Mouse (Mus musculus): Measurements from ENCODE around the gene Gm10282. TPM values are rescaled to one million over a fixed set of nuclear protein-coding genes. Genes with fewer than 3 reads are reported as not detected.

The Gm10282 gene
- polyA plus RNA-seq, 1 experiment from 2014 or later = 16.5 TPM

DNA sequence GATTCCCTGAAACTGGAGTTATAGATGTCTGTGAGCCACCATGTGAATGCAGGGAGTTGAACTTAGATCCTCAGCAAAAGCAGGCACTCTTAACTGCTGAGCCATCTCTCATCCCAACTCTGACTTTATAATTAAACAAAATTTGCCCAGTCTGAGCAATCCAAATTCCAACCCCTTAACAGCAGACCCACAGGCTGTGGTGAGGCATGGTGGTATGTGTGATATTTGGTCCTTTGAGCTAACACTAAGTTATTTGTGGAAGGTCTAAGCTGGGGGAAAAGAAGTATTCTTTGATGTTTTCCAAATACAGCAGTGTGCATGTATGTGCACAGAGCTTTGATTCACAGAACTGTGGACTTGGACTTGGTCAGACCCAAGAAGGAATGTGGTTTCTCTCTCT is 16.0 kb downstream of the Gm10282 start:
- no peaks in the 10 kb centered on the region for H3K4me1 ChIP-seq (replicated peaks; ENCODE audit: control insufficient read depth, insufficient read depth, low read length)
- ATAC-seq = no peak
- no peak overlapping the region for H3K27ac ChIP-seq (ENCODE audit: low read length)

GRCm38 (mm10) chr8:72285285-72285684 is 19.8 kb downstream of the Gm10282 start:
- H3K36me3 ChIP-seq (ENCODE audit: control insufficient read depth, insufficient read depth) = no peaks in the 10 kb centered on the region
- H3K27me3 ChIP-seq (replicated peaks; ENCODE audit: control insufficient read depth, insufficient read depth, low read length) = 0 out of 2 replicates have a peak, but pooled peaks cover 2% of the 10 kb centered on the region
- H3K4me3 ChIP-seq (replicated peaks; ENCODE audit: low read length) = no peak overlapping the region
- no peak overlapping the region for H3K27ac ChIP-seq (ENCODE audit: low read length)
- no peak overlapping the region for H3K4me2 ChIP-seq (ENCODE audit: low read length)
- ATAC-seq = no peak
- H3K9me3 ChIP-seq (ENCODE audit: control insufficient read depth, low read length) = no peaks in the 10 kb centered on the region
- WGBS = 67% methylated on average over 4 of the region's 4 CpGs
- H3K9ac ChIP-seq (replicated peaks; ENCODE audit: low read depth, low read length) = no peak overlapping the region
- no peaks in the 10 kb centered on the region for H3K4me1 ChIP-seq (replicated peaks; ENCODE audit: control insufficient read depth, insufficient read depth, low read length)

More for the DNA sequence above, 16.0 kb downstream of the Gm10282 start:
- no peak overlapping the region for H3K4me2 ChIP-seq (ENCODE audit: low read length)
- 0 out of 2 replicates have a peak, but pooled peaks cover 2% of the 10 kb centered on the region for H3K27me3 ChIP-seq (replicated peaks; ENCODE audit: control insufficient read depth, insufficient read depth, low read length)
- no peaks in the 10 kb centered on the region for H3K9me3 ChIP-seq (ENCODE audit: control insufficient read depth, low read length)
- H3K9ac ChIP-seq (replicated peaks; ENCODE audit: low read depth, low read length) = no peak overlapping the region
- H3K36me3 ChIP-seq (ENCODE audit: control insufficient read depth, insufficient read depth) = no peaks in the 10 kb centered on the region
- H3K4me3 ChIP-seq (replicated peaks; ENCODE audit: low read length) = no peak overlapping the region

- H3K27me3 ChIP-seq (replicated peaks; ENCODE audit: control insufficient read depth, insufficient read depth, low read length) = 0 out of 2 replicates have a peak, but pooled peaks cover 2% of the 10 kb centered on the region
- no peak overlapping the region for H3K27ac ChIP-seq (ENCODE audit: low read length)
- no peak overlapping the region for H3K4me2 ChIP-seq (ENCODE audit: low read length)
- H3K4me1 ChIP-seq (replicated peaks; ENCODE audit: control insufficient read depth, insufficient read depth, low read length) = no peaks in the 10 kb centered on the region
- H3K9me3 ChIP-seq (ENCODE audit: control insufficient read depth, low read length) = no peaks in the 10 kb centered on the region
- no peak for ATAC-seq
- no peak overlapping the region for H3K4me3 ChIP-seq (replicated peaks; ENCODE audit: low read length)
- no peak overlapping the region for H3K9ac ChIP-seq (replicated peaks; ENCODE audit: low read depth, low read length)
- WGBS = 37% methylated on average over 3 of the region's 3 CpGs
- H3K36me3 ChIP-seq (ENCODE audit: control insufficient read depth, insufficient read depth) = no peaks in the 10 kb centered on the region
Measured at GRCm38 (mm10) chr8:72281634-72282033, 23.4 kb downstream of the Gm10282 start.

GRCm38 (mm10) chr8:72279151-72279550 is 25.9 kb downstream of the Gm10282 start:
- no peaks in the 10 kb centered on the region for H3K27me3 ChIP-seq (replicated peaks; ENCODE audit: control insufficient read depth, insufficient read depth, low read length)
- no peak for ATAC-seq
- no peaks in the 10 kb centered on the region for H3K4me1 ChIP-seq (replicated peaks; ENCODE audit: control insufficient read depth, insufficient read depth, low read length)
- no peaks in the 10 kb centered on the region for H3K9me3 ChIP-seq (ENCODE audit: control insufficient read depth, low read length)
- H3K4me2 ChIP-seq (ENCODE audit: low read length) = no peak overlapping the region
- no peak overlapping the region for H3K4me3 ChIP-seq (replicated peaks; ENCODE audit: low read length)
- H3K9ac ChIP-seq (replicated peaks; ENCODE audit: low read depth, low read length) = no peak overlapping the region
- no peak overlapping the region for H3K27ac ChIP-seq (ENCODE audit: low read length)
- H3K36me3 ChIP-seq (ENCODE audit: control insufficient read depth, insufficient read depth) = no peaks in the 10 kb centered on the region
- whole genome bisulfite sequencing = 74% methylated on average over 7 of the region's 7 CpGs

DNA sequence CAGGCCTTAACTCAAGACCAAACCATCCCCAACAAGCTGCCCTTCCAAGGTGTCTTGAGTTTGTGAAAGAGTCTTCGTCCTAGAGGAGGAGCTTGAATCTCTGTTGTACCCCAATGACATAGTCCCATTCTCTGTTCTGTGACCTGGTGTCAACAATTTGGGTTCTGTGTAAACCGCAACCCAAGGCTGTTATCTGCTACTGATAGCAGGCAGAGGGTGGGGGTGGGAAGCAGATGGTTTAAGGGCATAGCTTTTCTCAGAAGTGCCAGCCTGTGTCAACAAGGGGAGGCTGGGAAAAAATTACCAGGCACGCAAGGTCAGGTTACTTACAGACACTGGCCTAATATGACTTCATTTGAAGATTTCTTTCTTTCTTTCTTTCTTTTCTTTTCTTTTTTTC is 27.8 kb downstream of the Gm10282 start:
- ATAC-seq = no peak
- H3K9me3 ChIP-seq (ENCODE audit: control insufficient read depth, low read length) = no peaks in the 10 kb centered on the region
- no peak overlapping the region for H3K9ac ChIP-seq (replicated peaks; ENCODE audit: low read depth, low read length)
- H3K27ac ChIP-seq (ENCODE audit: low read length) = no peak overlapping the region
- H3K27me3 ChIP-seq (replicated peaks; ENCODE audit: control insufficient read depth, insufficient read depth, low read length) = no peaks in the 10 kb centered on the region
- no peak overlapping the region for H3K4me3 ChIP-seq (replicated peaks; ENCODE audit: low read length)
- H3K4me1 ChIP-seq (replicated peaks; ENCODE audit: control insufficient read depth, insufficient read depth, low read length) = no peaks in the 10 kb centered on the region
- 79% methylated on average over 3 of the region's 3 CpGs for WGBS
- no peak overlapping the region for H3K4me2 ChIP-seq (ENCODE audit: low read length)
- H3K36me3 ChIP-seq (ENCODE audit: control insufficient read depth, insufficient read depth) = no peaks in the 10 kb centered on the region

DNA sequence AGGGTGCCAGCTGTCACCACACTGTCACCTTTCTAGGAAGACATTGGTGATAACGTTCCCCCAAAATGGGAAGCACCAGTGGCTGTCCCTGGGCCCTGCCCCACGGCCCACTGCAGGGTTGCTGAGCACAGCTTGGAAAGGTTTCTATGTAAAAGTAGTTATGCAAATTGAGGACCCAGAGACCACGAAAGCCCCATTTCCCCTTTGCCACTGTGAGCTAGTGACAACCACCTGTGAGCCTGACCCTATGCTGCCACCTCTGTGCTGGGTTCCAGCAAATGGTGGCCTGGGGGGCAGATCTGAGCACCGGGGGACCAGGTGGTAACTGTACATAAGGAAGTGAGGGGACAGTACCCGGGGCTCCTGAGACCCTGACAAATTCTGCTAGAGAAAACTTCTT is 31.3 kb downstream of the Gm10282 start:
- 84% methylated on average over 5 of the region's 5 CpGs for WGBS
- Histone ChIP-seq H3K36me3 (ENCODE audit: control insufficient read depth, insufficient read depth) (no peaks in the 10 kb centered on the region), H3K27ac (ENCODE audit: low read length) (no peak overlapping the region), H3K27me3 (replicated peaks; ENCODE audit: control insufficient read depth, insufficient read depth, low read length) (no peaks in the 10 kb centered on the region), H3K4me2 (ENCODE audit: low read length) (no peak overlapping the region), H3K4me3 (replicated peaks; ENCODE audit: low read length) (no peak overlapping the region), H3K9me3 (ENCODE audit: control insufficient read depth, low read length) (no peaks in the 10 kb centered on the region), H3K9ac (replicated peaks; ENCODE audit: low read depth, low read length) (no peak overlapping the region), H3K4me1 (replicated peaks; ENCODE audit: control insufficient read depth, insufficient read depth, low read length) (no peaks in the 10 kb centered on the region)
- no peak for ATAC-seq

DNA sequence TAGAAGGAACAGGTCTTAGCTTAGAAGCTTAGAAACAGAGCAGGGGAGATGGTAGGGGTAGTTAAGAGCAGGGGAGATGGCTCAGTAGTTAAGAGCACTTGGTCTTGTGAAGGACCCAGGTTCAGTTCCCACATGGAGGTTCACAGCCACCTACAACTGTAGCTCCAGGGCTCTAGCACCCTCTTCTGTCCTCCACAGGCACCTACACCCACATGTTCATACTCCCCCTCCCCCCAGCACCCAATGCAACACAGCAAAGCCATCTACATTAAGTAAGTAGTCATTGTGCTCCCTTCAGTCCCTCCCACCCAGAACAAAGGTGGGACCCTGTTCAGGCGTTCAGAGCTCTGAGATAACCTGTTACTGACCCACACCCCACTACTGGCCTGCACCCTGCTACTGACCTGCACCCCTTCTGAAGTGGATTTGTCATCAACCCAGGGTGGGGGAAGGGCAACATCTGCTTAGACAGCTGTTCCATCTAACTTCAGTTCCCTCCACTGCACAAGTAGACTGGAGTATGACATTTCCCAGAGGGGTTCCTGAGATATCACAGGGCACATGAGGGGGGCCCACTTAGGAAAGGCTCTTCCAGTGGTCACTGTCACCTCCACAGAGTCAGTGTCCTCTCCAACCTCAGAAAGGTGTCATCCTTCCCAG is 31.8 kb downstream of the Gm10282 start:
- Histone ChIP-seq H3K27ac (ENCODE audit: low read length) (no peak overlapping the region), H3K9me3 (ENCODE audit: control insufficient read depth, low read length) (no peaks in the 10 kb centered on the region), H3K4me2 (ENCODE audit: low read length) (no peak overlapping the region), H3K27me3 (replicated peaks; ENCODE audit: control insufficient read depth, insufficient read depth, low read length) (no peaks in the 10 kb centered on the region), H3K4me1 (replicated peaks; ENCODE audit: control insufficient read depth, insufficient read depth, low read length) (no peaks in the 10 kb centered on the region), H3K36me3 (ENCODE audit: control insufficient read depth, insufficient read depth) (no peaks in the 10 kb centered on the region), H3K4me3 (replicated peaks; ENCODE audit: low read length) (no peak overlapping the region), H3K9ac (replicated peaks; ENCODE audit: low read depth, low read length) (no peak overlapping the region)
- no peak for ATAC-seq
- WGBS = 59% methylated on average over 1 of the region's 1 CpGs

DNA sequence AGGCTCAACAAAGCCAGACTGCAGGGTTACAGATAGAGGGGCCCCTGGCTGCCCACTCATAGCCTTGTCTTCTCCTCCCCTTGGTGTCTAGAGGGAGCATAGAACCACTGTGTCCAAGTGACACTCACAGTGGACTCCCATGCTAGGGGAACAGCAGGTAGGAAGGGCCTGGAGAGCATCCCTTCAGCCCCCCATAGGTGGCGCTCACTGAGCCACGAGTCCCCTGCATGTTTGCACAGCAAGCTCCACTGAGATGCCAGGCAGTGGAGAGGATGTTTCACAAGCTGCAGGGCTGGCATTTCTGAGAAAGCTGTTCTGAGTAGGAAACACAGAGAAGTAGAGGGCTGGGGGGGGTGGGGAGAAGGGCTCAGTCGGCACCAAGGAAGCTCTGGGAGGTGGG is 32.7 kb downstream of the Gm10282 start:
- no peaks in the 10 kb centered on the region for H3K9me3 ChIP-seq (ENCODE audit: control insufficient read depth, low read length)
- no peaks in the 10 kb centered on the region for H3K27me3 ChIP-seq (replicated peaks; ENCODE audit: control insufficient read depth, insufficient read depth, low read length)
- H3K36me3 ChIP-seq (ENCODE audit: control insufficient read depth, insufficient read depth) = no peaks in the 10 kb centered on the region
- H3K9ac ChIP-seq (replicated peaks; ENCODE audit: low read depth, low read length) = no peak overlapping the region
- H3K4me2 ChIP-seq (ENCODE audit: low read length) = no peak overlapping the region
- no peak for ATAC-seq
- no peak overlapping the region for H3K4me3 ChIP-seq (replicated peaks; ENCODE audit: low read length)
- no peaks in the 10 kb centered on the region for H3K4me1 ChIP-seq (replicated peaks; ENCODE audit: control insufficient read depth, insufficient read depth, low read length)
- H3K27ac ChIP-seq (ENCODE audit: low read length) = no peak overlapping the region
- 18% methylated on average over 3 of the region's 3 CpGs for WGBS

- no peaks in the 10 kb centered on the region for H3K9me3 ChIP-seq (ENCODE audit: control insufficient read depth, low read length)
- no peak for ATAC-seq
Measured at GRCm38 (mm10) chr8:72271691-72272090, 33.4 kb downstream of the Gm10282 start.

More at GRCm38 (mm10) chr8:72271691-72272090, 33.4 kb downstream of the Gm10282 start:
- WGBS = 75% methylated on average over 3 of the region's 3 CpGs
- no peak overlapping the region for H3K9ac ChIP-seq (replicated peaks; ENCODE audit: low read depth, low read length)
- no peak overlapping the region for H3K4me3 ChIP-seq (replicated peaks; ENCODE audit: low read length)
- no peaks in the 10 kb centered on the region for H3K36me3 ChIP-seq (ENCODE audit: control insufficient read depth, insufficient read depth)
- H3K27ac ChIP-seq (ENCODE audit: low read length) = no peak overlapping the region
- H3K4me1 ChIP-seq (replicated peaks; ENCODE audit: control insufficient read depth, insufficient read depth, low read length) = no peaks in the 10 kb centered on the region
- H3K4me2 ChIP-seq (ENCODE audit: low read length) = no peak overlapping the region
- no peaks in the 10 kb centered on the region for H3K27me3 ChIP-seq (replicated peaks; ENCODE audit: control insufficient read depth, insufficient read depth, low read length)

Measured in forebrain, embryonic 16.5 days (tissue).